Mouse (Mus musculus) erythroblast, embryonic 14.5 days (primary cell): ENCODE data around the gene Tfpi.

ENCODE experiments used
- GATA1 ChIP-seq: IDR thresholded peaks from 2 replicates; pipeline ENCODE4 v1.6.1; 2012; ENCODE audit warnings: low read length, inconsistent platforms, mixed read lengths
- TAL1 ChIP-seq: IDR thresholded peaks from 3 replicates; pipeline ENCODE4 v1.6.1; 2012; ENCODE audit warnings: low read length, inconsistent platforms, mixed read lengths

- TF ChIP-seq TAL1 (no peak), GATA1 (no peak)
Measured at GRCm38 (mm10) chr2:84428836-84429235, 47.7 kb downstream of the Tfpi start.
